21 mouse cellular contexts compared by ENCODE assay signal in the genomic region with DNA sequence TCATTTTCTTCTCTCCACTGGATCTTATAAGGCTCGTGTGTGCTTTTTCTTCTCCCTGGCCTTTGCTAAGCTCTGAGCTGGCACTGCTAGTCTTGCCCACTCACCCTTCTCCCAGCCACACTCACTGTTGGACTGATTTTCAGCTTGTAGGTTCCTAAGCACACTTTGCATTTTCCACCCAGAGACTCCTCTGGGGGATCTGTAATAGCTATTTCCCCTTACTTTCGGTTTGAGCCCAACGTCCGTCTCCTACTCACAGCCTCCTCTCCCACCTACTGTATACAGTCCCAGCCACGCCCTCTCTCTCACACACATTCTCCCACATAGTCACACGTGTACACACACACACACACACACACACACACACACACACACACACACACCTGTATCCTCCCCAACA. TPM values are rescaled to one million over a fixed set of nuclear protein-coding genes. Genes with fewer than 3 reads are reported as not detected.
"Had no signal": no experiment of that assay in that cellular context is flagged by ENCODE, and none has a peak within 500 bp of the region (broad histone marks: within the 10 kb centered on the region; RNA-seq: fewer than 3 reads in every experiment).

No protein-coding gene starts in this region.

- DNase-seq: lung, adult 2 months; lung, postnatal 14 days; lung, postnatal 36 days; right cerebral cortex, postnatal 14 days; thymus, adult 2 months; thymus, postnatal 25 days; thymus, postnatal 4 days had no signal

- H3K9me3 ChIP-seq: lung, embryonic 15.5 days; megakaryocyte, embryonic 14.5 days; midbrain, embryonic 13.5 days; midbrain, embryonic 15.5 days; neural tube, embryonic 12.5 days; stomach, embryonic 15.5 days had no signal

- H3K27me3 ChIP-seq: lung, embryonic 15.5 days; midbrain, embryonic 13.5 days; midbrain, embryonic 15.5 days; neural tube, embryonic 12.5 days; stomach, embryonic 15.5 days had no signal

- H3K4me3 ChIP-seq: lung, embryonic 15.5 days; midbrain, embryonic 13.5 days; midbrain, embryonic 15.5 days; neural tube, embryonic 12.5 days; stomach, embryonic 15.5 days had no signal

- H3K27ac ChIP-seq: lung, embryonic 15.5 days; macrophage; midbrain, embryonic 13.5 days; midbrain, embryonic 15.5 days; neural tube, embryonic 12.5 days; stomach, embryonic 15.5 days; stomach, postnatal 0 days had no signal

- H3K4me2 ChIP-seq: lung, embryonic 15.5 days; midbrain, embryonic 11.5 days; midbrain, embryonic 13.5 days; midbrain, embryonic 15.5 days; neural tube, embryonic 12.5 days; stomach, embryonic 15.5 days had no signal

- H3K36me3 ChIP-seq: lung, embryonic 15.5 days; midbrain, embryonic 13.5 days; midbrain, embryonic 15.5 days; neural tube, embryonic 12.5 days; stomach, embryonic 15.5 days had no signal

- ATAC-seq: lung, postnatal 0 days; midbrain, embryonic 13.5 days; midbrain, embryonic 15.5 days had no signal

- H3K4me1 ChIP-seq: lung, embryonic 15.5 days; midbrain, embryonic 13.5 days; midbrain, embryonic 15.5 days; neural tube, embryonic 12.5 days; stomach, embryonic 15.5 days had no signal

- H3K9ac ChIP-seq: lung, embryonic 15.5 days; midbrain, embryonic 13.5 days; midbrain, embryonic 15.5 days; neural tube, embryonic 12.5 days; stomach, embryonic 15.5 days had no signal

RNA-seq across cellular contexts. Expression of a gene that starts 6.1 kb away (rescaled TPM):
- total RNA-seq: megakaryocyte progenitor cell, adult 5-6 weeks; monocyte, adult 5-6 weeks; neutrophil, adult 5-6 weeks had no signal
- polyA plus RNA-seq: macrophage; midbrain, embryonic 11.5 days; neural tube, embryonic 12.5 days; neural tube, embryonic 14.5 days had no signal

RNA-seq across cellular contexts. Expression of a gene that starts 11.9 kb away (rescaled TPM):
- total RNA-seq: megakaryocyte progenitor cell, adult 5-6 weeks; monocyte, adult 5-6 weeks; neutrophil, adult 5-6 weeks had no signal
- polyA plus RNA-seq: macrophage had no signal
